Mouse (Mus musculus): Measurements from ENCODE around the gene Rps27. TPM values are rescaled to one million over a fixed set of nuclear protein-coding genes. Genes with fewer than 3 reads are reported as not detected.

Rps27 gene
- polyA plus RNA-seq, 1 experiment from 2014 or later = 1,232 TPM

DNA sequence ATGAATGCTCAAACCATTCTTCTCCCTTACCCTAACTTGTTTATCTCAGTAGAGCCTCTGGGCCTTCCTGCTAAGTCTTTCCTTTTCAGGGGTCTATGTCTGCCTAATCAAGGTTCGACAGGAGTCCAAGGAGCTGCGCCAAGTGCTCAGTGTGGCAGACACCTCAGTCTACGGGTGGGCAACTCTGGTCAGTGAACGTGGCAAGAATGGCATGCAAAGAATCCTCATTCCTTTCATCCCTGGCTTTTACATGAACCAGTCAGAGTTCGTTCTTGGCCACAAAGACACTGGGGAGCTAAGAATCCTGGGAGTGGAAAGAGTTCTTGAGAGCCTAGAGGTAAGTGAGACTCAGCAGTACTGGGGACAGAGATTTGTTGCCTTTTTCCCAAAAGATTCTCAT, 9.8 kb downstream of the Rps27 start:
- no peaks in the 10 kb centered on the region for H3K9me3 ChIP-seq (ENCODE audit: control insufficient read depth, low read length)
- no peaks in the 10 kb centered on the region for H3K27me3 ChIP-seq (ENCODE audit: control insufficient read depth, insufficient read depth, low read length)
- H3K9ac ChIP-seq (ENCODE audit: low read length) = no peak overlapping the region
- ATAC-seq (ENCODE audit: low FRiP score) (no peak), DNase-seq (ENCODE audit: low spot score, missing footprints) (peak; percentile 39)
- no peak overlapping the region for H3K4me3 ChIP-seq (ENCODE audit: low read depth, low read length)
- peaks cover 7% of the 10 kb centered on the region; the same call in 1 of the 2 replicates for H3K36me3 ChIP-seq (ENCODE audit: control insufficient read depth, insufficient read depth, low read length)
- WGBS = 81% methylated on average over 5 of the region's 5 CpGs
- no peak overlapping the region for H3K27ac ChIP-seq (ENCODE audit: low read depth, low read length)
- no peaks in the 10 kb centered on the region for H3K4me1 ChIP-seq (ENCODE audit: control insufficient read depth, insufficient read depth, low read length)
- H3K4me2 ChIP-seq = no peak overlapping the region

DNA sequence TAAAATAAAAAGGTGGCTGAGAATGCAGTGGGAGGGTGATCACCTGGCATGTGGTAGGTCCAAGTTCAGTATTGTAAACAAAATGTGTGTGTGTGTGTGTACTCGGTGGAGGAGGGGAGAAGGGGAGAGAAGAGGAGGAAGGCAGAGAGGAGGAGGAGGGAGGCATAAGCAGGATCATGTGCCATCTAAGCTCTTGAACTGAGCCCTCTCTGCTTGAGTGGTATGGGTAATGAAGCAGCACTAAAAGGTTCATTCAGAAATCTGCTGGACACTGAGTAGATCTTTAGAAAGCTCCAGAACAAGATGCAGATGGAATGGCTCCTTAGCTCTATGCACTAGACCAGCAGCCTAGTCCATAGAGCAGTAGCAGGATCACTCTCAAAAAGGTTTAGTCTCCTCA, 10.6 kb downstream of the Rps27 start:
- Histone ChIP-seq H3K4me1 (ENCODE audit: control insufficient read depth, insufficient read depth, low read length) (no peaks in the 10 kb centered on the region), H3K4me3 (ENCODE audit: low read depth, low read length) (no peak overlapping the region), H3K27me3 (ENCODE audit: control insufficient read depth, insufficient read depth, low read length) (no peaks in the 10 kb centered on the region), H3K9me3 (ENCODE audit: control insufficient read depth, low read length) (no peaks in the 10 kb centered on the region), H3K36me3 (ENCODE audit: control insufficient read depth, insufficient read depth, low read length) (peaks cover under 1% of the 10 kb centered on the region; the same call in 1 of the 2 replicates), H3K9ac (ENCODE audit: low read length) (no peak overlapping the region), H3K4me2 (no peak overlapping the region), H3K27ac (ENCODE audit: low read depth, low read length) (no peak overlapping the region)
- WGBS = 45% methylated on average over 1 of the region's 1 CpGs
- DNase-seq (ENCODE audit: low spot score, missing footprints) (no peak), ATAC-seq (ENCODE audit: low FRiP score) (no peak)

DNA sequence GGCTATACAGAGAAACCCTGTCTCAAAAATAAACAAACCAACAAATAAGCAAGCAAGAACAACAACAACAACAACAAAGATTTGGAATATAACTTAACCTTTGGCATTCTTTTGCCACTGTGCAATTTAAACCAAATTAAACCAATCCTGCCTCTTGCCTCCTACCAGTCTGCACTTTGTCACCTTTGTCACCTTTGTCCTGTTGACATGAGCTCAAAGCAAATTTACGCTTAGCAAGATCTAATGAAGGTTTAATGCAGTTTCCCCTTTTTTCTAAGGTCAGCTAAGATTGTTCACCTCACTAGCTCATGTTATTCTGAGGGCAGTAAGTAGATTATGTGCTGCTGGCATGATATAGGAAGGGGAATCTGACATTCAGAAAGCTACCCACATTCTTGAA, 15.9 kb downstream of the Rps27 start:
- Histone ChIP-seq H3K4me1 (ENCODE audit: control insufficient read depth, insufficient read depth, low read length) (no peaks in the 10 kb centered on the region), H3K27ac (ENCODE audit: low read depth, low read length) (no peak overlapping the region), H3K4me2 (no peak overlapping the region), H3K9me3 (ENCODE audit: control insufficient read depth, low read length) (no peaks in the 10 kb centered on the region), H3K4me3 (ENCODE audit: low read depth, low read length) (no peak overlapping the region), H3K36me3 (ENCODE audit: control insufficient read depth, insufficient read depth, low read length) (no peaks in the 10 kb centered on the region), H3K9ac (ENCODE audit: low read length) (no peak overlapping the region), H3K27me3 (ENCODE audit: control insufficient read depth, insufficient read depth, low read length) (no peaks in the 10 kb centered on the region)
- WGBS = 86% methylated on average over 1 of the region's 1 CpGs
- ATAC-seq (ENCODE audit: low FRiP score) (no peak), DNase-seq (ENCODE audit: low spot score, missing footprints) (no peak)

DNA sequence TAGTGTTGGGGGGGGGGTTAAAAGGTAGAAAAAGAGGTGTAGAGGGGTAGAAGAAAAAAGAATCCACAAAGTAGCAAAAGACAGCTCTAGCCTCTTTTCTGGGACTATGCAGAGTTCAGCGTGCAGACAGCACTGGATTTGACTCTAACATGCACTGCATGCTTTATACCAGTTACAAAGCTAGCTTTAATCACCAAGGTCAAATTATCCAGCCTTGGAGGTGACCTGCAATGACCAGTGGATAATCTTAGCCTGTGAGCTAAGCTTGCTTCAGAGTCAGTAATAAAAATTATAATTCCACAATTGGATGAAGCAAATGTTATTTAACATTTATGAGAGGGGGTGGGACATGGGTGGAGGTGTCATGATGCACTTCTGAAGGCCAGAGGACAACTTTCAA, 17.8 kb downstream of the Rps27 start:
- Histone ChIP-seq H3K4me1 (ENCODE audit: control insufficient read depth, insufficient read depth, low read length) (no peaks in the 10 kb centered on the region), H3K4me2 (no peak overlapping the region), H3K36me3 (ENCODE audit: control insufficient read depth, insufficient read depth, low read length) (no peaks in the 10 kb centered on the region), H3K9ac (ENCODE audit: low read length) (no peak overlapping the region), H3K4me3 (ENCODE audit: low read depth, low read length) (no peak overlapping the region), H3K9me3 (ENCODE audit: control insufficient read depth, low read length) (no peaks in the 10 kb centered on the region), H3K27ac (ENCODE audit: low read depth, low read length) (no peak overlapping the region), H3K27me3 (ENCODE audit: control insufficient read depth, insufficient read depth, low read length) (no peaks in the 10 kb centered on the region)
- no peak for ATAC-seq (ENCODE audit: low FRiP score)
- WGBS = 87% methylated on average over 1 of the region's 1 CpGs
- no peak for DNase-seq (ENCODE audit: low spot score, missing footprints)

DNA sequence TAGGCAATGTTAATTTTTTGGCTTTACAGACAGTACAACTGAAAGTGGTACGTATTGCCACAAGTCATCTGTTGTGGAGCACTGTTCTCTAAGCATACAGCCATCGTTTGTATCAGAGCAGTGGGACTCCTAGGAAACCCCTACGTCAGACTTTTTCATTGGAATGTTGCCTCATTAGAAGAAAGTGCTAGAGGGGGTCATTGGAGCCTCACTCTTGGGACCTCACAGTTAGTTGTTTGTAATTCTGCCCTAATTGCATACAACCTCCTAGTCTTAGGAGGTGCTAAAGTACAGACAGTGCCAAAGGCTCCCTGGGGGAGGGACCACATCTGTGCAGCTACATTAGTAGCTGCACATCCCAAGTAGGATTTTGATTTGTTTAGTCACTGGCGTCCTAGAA, 18.7 kb downstream of the Rps27 start:
- Histone ChIP-seq H3K4me3 (ENCODE audit: low read depth, low read length) (no peak overlapping the region), H3K27me3 (ENCODE audit: control insufficient read depth, insufficient read depth, low read length) (no peaks in the 10 kb centered on the region), H3K9me3 (ENCODE audit: control insufficient read depth, low read length) (no peaks in the 10 kb centered on the region), H3K4me1 (ENCODE audit: control insufficient read depth, insufficient read depth, low read length) (no peaks in the 10 kb centered on the region), H3K4me2 (no peak overlapping the region), H3K27ac (ENCODE audit: low read depth, low read length) (no peak overlapping the region), H3K9ac (ENCODE audit: low read length) (no peak overlapping the region), H3K36me3 (ENCODE audit: control insufficient read depth, insufficient read depth, low read length) (no peaks in the 10 kb centered on the region)
- ATAC-seq (ENCODE audit: low FRiP score) = no peak
- DNase-seq (ENCODE audit: low spot score, missing footprints) = peak; percentile 81
- WGBS = 73% methylated on average over 4 of the region's 4 CpGs

DNA sequence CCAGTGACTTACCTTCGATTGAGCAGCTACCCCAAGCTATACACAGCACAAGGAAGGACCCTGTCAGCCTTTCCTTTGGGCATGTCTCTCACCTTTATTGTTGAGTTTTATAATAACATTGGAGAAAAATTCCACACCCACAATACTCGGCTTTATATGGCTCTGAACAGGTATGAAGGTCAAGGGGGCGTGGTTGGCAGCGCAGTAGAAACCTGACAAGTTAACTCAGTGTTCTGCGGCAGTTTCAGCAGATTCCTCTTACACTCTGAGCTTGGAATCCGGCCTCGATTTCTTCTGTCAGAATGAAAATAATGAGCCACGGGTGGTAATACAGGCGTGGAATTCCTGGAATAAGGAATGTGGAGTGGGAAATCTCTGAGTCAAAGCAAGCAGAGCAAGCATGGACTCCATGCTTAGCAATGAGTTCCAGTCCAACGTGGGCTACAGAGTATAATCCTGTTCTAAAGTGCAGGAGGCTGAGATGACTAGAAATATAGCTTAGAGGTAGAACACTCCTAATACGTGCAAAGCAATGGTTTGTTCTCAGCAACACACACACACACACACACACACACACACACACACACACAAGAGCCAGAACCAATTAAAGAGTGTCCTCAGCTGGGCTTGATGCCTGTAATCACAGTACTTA, 22.5 kb downstream of the Rps27 start:
- WGBS = 83% methylated on average over 11 of the region's 11 CpGs
- no peak overlapping the region for H3K4me2 ChIP-seq
- no peak for DNase-seq (ENCODE audit: low spot score, missing footprints)

DNA sequence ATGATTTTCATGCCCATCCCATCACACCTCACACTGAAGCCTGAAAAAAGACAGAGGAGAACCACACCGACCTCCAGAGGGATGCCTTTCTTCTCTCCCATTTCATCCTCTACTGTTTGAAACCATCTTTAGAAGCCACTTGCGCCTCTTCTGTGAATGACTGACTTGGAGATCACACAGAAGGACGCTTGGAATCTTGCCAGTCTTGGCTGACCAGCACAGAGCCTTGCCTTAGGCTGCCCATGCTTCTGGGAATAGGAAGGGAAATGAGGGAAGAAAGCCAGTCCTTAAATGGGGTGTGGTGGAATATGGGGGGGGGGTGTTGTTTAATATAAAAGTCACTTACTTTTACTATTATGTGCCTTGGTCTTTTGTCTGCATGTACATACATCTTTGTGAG, 29.9 kb downstream of the Rps27 start:
- no peak for ATAC-seq (ENCODE audit: low FRiP score)
- Histone ChIP-seq H3K9ac (ENCODE audit: low read length) (no peak overlapping the region), H3K36me3 (ENCODE audit: control insufficient read depth, insufficient read depth, low read length) (no peaks in the 10 kb centered on the region), H3K4me1 (ENCODE audit: control insufficient read depth, insufficient read depth, low read length) (no peaks in the 10 kb centered on the region), H3K9me3 (ENCODE audit: control insufficient read depth, low read length) (no peaks in the 10 kb centered on the region), H3K4me2 (no peak overlapping the region), H3K4me3 (ENCODE audit: low read depth, low read length) (no peak overlapping the region), H3K27ac (ENCODE audit: low read depth, low read length) (no peak overlapping the region), H3K27me3 (ENCODE audit: control insufficient read depth, insufficient read depth, low read length) (no peaks in the 10 kb centered on the region)
- DNase-seq (ENCODE audit: low spot score, missing footprints) = no peak
- 74% methylated on average over 3 of the region's 3 CpGs for WGBS

More for the DNA sequence above, 22.5 kb downstream of the Rps27 start:
- H3K27me3 ChIP-seq (ENCODE audit: control insufficient read depth, insufficient read depth, low read length) = no peaks in the 10 kb centered on the region
- no peak overlapping the region for H3K27ac ChIP-seq (ENCODE audit: low read depth, low read length)
- no peaks in the 10 kb centered on the region for H3K36me3 ChIP-seq (ENCODE audit: control insufficient read depth, insufficient read depth, low read length)
- no peaks in the 10 kb centered on the region for H3K4me1 ChIP-seq (ENCODE audit: control insufficient read depth, insufficient read depth, low read length)
- no peaks in the 10 kb centered on the region for H3K9me3 ChIP-seq (ENCODE audit: control insufficient read depth, low read length)
- no peak for ATAC-seq (ENCODE audit: low FRiP score)
- H3K4me3 ChIP-seq (ENCODE audit: low read depth, low read length) = no peak overlapping the region
- no peak overlapping the region for H3K9ac ChIP-seq (ENCODE audit: low read length)

DNA sequence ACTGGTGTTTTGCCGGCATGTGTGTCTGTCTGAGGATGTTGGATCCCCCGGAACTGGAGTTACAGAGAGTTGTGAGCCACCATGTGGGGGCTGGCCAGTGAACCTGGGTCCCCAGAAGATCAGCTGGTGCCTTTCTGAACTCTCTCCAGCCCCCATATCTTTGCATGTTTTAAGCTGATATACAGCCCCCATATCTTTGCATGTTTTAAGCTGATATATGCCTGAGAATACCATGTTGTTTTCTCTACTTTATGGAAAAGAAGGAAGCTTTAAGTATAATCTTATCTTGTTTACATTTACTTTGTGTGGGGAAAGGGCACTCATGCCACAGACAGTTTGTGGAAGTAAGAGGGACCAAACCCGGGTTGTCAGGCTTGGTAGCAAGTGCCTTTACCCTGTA, 33.9 kb downstream of the Rps27 start:
- ATAC-seq (ENCODE audit: low FRiP score) = no peak
- no peaks in the 10 kb centered on the region for H3K27me3 ChIP-seq (ENCODE audit: control insufficient read depth, insufficient read depth, low read length)
- 84% methylated on average over 3 of the region's 3 CpGs for WGBS
- no peak overlapping the region for H3K4me2 ChIP-seq
- no peaks in the 10 kb centered on the region for H3K4me1 ChIP-seq (ENCODE audit: control insufficient read depth, insufficient read depth, low read length)
- no peak overlapping the region for H3K4me3 ChIP-seq (ENCODE audit: low read depth, low read length)
- no peak overlapping the region for H3K27ac ChIP-seq (ENCODE audit: low read depth, low read length)
- H3K36me3 ChIP-seq (ENCODE audit: control insufficient read depth, insufficient read depth, low read length) = no peaks in the 10 kb centered on the region
- H3K9ac ChIP-seq (ENCODE audit: low read length) = no peak overlapping the region
- DNase-seq (ENCODE audit: low spot score, missing footprints) = no peak
- no peaks in the 10 kb centered on the region for H3K9me3 ChIP-seq (ENCODE audit: control insufficient read depth, low read length)
